Mouse (Mus musculus) macrophage (primary cell): ENCODE results near the gene Cobl. TPM values are rescaled to one million over a fixed set of nuclear protein-coding genes. Genes with fewer than 3 reads are reported as not detected.

Source experiments
- H3K27ac ChIP-seq: fragments of 350-480 bp; formaldehyde crosslinking; 2 replicates; pipeline ENCODE4 v1.9.0; 2021
- H3K36me3 ChIP-seq: fragments of 350-480 bp; formaldehyde crosslinking; 2 replicates; pipeline ENCODE4 v1.9.0; 2021; ENCODE audit errors: inconsistent target
- H3K4me3 ChIP-seq: fragments of 350-480 bp; formaldehyde crosslinking; 2 replicates; pipeline ENCODE4 v1.9.0; 2021; ENCODE audit errors: inconsistent target
- H3K79me2 ChIP-seq: fragments of 350-480 bp; formaldehyde crosslinking; 2 replicates; pipeline ENCODE4 v1.9.0; 2021; ENCODE audit errors: inconsistent target
- WGBS: methylation state at CpG from one replicate; pipeline ENCODE4 v1.1.7; 2026; ENCODE audit warnings: inconsistent platforms; ENCODE audit not compliant: missing documents; 5-methylcytosine and 5-hydroxymethylcytosine counted together
- polyA plus RNA-seq: library from polyadenylated mRNA; stranded (reverse); fragments of 250-400 nt; gene quantifications from 3 replicates; pipeline ENCODE4 v1.2.4, GENCODE M21; 2018; ENCODE audit warnings: inconsistent platforms
- total RNA-seq, 78 experiments: library from RNA; depleted of rRNA; stranded (reverse); fragments of 250-400 nt; gene quantifications; 1 replicate in 9 of 78; 2 replicates in 24 of 78; 3 replicates in 43 of 78; 4 replicates in 2 of 78; pipeline ENCODE4 v1.2.4; 2018; ENCODE audit warnings: inconsistent platforms in 56 of 78

Cobl gene
- total RNA-seq (2018; cell fraction: chromatin; rRNA removed) = 1 to 10 TPM in 1 of 26 experiments, not detected in 25; 1.1 TPM
- not detected for total RNA-seq (2018; cell fraction: cytosol; rRNA removed)
- total RNA-seq (2018; cell fraction: nucleus; rRNA removed) = under 1 TPM in 1 of 26 experiments, not detected in 25; 0.24 TPM
- not detected in 3 replicates for polyA plus RNA-seq

DNA sequence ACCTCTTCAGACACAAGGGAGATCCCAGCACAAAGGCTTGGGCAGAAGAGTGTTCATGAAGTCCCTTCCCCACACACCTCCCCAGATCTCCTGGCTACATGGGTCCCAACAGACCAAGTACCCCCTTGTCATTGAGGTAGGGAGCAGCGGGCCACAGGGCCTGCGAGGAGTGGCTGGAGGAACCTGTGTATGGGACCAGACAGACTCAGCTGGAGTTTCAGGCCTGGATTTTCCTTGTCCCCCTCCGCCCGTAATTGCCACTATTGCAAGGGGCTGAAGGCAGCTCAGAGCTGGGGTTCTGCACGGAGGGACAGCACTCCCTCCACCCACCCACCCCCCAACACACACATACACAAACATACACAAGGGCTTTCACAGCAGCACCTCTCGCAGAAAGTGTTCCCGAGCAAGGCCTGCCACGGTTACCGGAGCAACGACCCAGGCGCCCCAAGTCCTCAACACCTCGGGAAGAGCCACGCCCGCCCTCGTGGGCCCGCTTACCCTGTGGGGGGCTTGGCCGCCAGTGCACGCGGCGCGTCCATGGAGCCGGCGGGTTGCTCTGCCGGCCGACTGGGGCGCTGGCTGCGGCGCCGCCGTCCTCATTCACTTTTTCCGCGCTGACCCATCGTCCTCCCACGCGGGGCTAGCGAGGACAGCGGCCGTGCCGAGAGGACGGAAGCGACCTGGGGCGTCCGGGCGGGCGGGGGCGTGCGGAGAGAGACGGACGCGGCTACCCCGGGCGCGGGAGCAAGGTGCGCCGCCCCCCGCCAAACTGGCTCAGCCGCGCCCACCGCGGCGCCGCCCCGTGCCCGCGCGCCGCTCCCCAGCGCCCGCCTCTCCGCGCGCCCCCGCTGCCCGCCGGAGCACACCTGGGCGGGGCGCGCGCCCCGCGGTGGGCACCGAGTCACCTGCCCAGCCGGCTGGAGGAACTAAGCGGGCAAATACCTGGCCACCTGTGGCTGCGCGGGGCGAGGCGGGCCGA, at the start of gene Cobl:
Gene Cobl, minus strand, starts transcription at position 780 of the 982 bp plus-strand sequence.
- Histone ChIP-seq H3K36me3 (no peaks in the 10 kb centered on the region), H3K79me2 (no peaks in the 10 kb centered on the region), H3K4me3 (no peak within 1 kb of the TSS), H3K27ac (no peak within 1 kb of the TSS)
- WGBS = 3% methylated on average over 84 of the region's 89 CpGs

DNA sequence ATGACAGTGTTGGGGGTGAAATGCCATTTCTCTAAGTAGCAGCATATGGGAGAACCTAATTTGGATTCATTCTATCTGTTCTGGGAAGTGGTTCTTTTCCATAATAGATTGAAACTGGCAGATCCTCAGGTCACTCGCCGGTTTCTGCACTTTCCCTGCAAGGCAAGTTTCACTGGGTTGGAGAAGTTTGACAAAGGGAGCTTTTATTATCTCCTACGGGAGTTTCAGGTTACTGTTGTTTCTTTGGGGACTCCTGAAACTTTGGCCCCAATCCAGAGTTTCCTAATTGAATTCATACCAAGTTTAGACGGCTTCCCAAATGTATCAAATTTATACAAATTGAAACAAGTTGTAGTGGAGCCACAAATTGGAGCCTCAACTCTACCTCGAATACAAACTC, 49.0 kb upstream of the Cobl start:
- Histone ChIP-seq H3K27ac (no peak overlapping the region), H3K4me3 (no peak overlapping the region), H3K79me2 (no peaks in the 10 kb centered on the region), H3K36me3 (no peaks in the 10 kb centered on the region)
- 85% methylated on average over 5 of the region's 5 CpGs for WGBS

DNA sequence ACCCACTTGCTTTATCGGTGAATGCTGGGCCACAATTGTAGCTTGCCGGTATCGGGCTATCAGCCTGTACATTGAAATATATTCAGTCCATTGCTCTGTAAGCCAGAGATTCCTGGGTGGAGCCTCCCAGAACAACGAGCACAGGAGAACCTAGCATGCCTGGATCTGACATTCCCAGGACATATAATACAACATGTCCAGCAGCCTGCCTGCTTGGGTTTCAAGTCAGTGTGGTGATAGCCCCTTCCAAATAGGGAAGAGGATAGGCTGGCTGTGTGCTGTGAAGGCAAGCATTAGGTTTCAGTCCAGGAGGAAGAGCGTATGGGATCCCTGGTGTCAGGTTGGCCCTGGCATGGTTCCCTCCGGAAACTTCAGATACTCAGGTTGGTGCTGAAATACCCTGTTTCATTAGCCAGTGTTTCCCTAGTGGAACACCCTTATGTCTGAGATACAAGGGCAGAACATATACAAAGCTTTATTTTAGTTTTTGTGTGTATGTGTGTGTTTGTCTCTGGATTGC, 41.7 kb upstream of the Cobl start:
- H3K27ac ChIP-seq = no peak overlapping the region
- H3K4me3 ChIP-seq = no peak overlapping the region
- H3K36me3 ChIP-seq = no peaks in the 10 kb centered on the region
- 87% methylated on average over 6 of the region's 6 CpGs for WGBS
- no peaks in the 10 kb centered on the region for H3K79me2 ChIP-seq

- Histone ChIP-seq H3K36me3 (no peaks in the 10 kb centered on the region), H3K27ac (no peak overlapping the region), H3K4me3 (no peak overlapping the region), H3K79me2 (no peaks in the 10 kb centered on the region)
- WGBS = 96% methylated on average over 4 of the region's 4 CpGs
Observed at GRCm38 (mm10) chr11:12503756-12504155, 39.0 kb upstream of the Cobl start.

DNA sequence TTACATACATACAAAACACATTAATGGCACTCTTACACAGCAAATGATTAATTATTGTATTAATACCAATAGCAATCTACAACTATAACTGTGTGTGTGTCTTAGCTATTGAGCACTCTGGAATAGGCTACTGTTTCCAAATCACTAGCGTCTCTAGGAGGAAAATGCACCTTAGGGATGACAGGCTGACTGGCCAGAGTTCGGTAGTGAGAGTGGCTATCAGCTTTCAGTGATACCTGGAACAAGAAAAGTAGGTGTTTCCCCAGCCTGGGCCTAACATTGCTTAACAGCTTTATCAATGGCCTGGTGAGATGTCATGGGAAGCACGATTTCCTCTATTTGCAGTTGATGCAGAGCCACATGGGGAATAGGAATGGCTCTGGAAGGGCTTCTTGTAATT, 37.0 kb upstream of the Cobl start:
- no peaks in the 10 kb centered on the region for H3K36me3 ChIP-seq
- no peak overlapping the region for H3K4me3 ChIP-seq
- no peaks in the 10 kb centered on the region for H3K79me2 ChIP-seq
- WGBS = 70% methylated on average over 2 of the region's 3 CpGs
- H3K27ac ChIP-seq = no peak overlapping the region

- H3K36me3 ChIP-seq = no peaks in the 10 kb centered on the region
- no peak overlapping the region for H3K4me3 ChIP-seq
- no peak overlapping the region for H3K27ac ChIP-seq
- H3K79me2 ChIP-seq = no peaks in the 10 kb centered on the region
Observed at GRCm38 (mm10) chr11:12493791-12494190, 29.0 kb upstream of the Cobl start.

DNA sequence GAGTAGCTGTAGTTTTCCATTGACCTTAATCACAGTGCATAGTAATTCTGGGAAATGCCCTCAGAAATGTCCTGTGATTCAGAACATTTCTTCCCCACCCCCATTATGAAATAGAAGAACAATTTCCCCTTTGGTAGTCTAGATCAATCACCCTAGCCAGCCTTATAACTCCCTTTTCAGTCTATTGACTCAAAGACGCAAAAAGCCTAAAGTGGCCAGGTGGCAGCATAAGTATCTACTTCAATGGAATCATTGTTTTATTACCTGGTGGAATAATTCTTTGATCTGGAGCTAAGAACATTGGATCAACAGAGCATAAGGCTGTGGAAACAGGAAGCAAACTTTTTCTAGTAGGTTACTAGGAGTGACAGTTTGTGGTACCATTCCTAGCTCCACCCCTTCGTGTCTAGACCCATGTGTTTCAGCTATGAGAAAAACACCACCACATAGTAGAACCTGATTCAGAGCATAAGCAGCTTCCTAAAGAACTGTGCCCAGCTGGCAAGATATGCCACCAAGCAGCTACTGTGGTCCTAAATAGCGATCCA, 15.2 kb upstream of the Cobl start:
- H3K27ac ChIP-seq = no peak overlapping the region
- H3K79me2 ChIP-seq = no peaks in the 10 kb centered on the region
- 92% methylated on average over 3 of the region's 3 CpGs for WGBS
- no peak overlapping the region for H3K4me3 ChIP-seq
- H3K36me3 ChIP-seq = no peaks in the 10 kb centered on the region

- H3K27ac ChIP-seq = no peak overlapping the region
- 84% methylated on average over 5 of the region's 5 CpGs for WGBS
Observed at GRCm38 (mm10) chr11:12474299-12474935, 9.7 kb upstream of the Cobl start.

GRCm38 (mm10) chr11:12473625-12474298, 9.0 kb upstream of the Cobl start:
- WGBS = 81% methylated on average over 5 of the region's 5 CpGs

More at GRCm38 (mm10) chr11:12474299-12474935, 9.7 kb upstream of the Cobl start:
- Histone ChIP-seq H3K4me3 (no peak overlapping the region), H3K79me2 (no peaks in the 10 kb centered on the region), H3K36me3 (no peaks in the 10 kb centered on the region)

DNA sequence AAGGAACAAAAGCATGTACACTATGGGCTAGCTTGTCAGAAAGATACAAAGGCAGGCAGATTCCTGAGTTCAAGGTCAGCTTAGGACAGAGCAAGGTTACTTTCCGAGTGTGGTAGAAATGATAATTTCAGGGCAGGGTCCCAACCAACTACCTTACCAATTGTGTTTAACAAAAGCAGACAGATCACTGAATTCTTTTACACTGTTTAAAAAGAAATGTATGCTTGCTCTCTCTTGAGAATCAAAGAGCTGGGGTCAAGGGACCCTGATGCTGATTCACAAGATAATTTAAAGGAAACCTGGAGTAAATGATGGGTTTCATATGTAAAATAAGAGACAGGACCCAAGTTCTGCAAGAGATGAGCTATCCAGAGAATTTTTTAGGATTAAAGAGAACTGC, 4.9 kb upstream of the Cobl start:
- Histone ChIP-seq H3K4me3 (no peak overlapping the region), H3K36me3 (no peaks in the 10 kb centered on the region), H3K27ac (no peak overlapping the region), H3K79me2 (no peaks in the 10 kb centered on the region)
- 71% methylated on average over 1 of the region's 1 CpGs for WGBS

More at GRCm38 (mm10) chr11:12473625-12474298, 9.0 kb upstream of the Cobl start:
- H3K79me2 ChIP-seq = no peaks in the 10 kb centered on the region
- no peak overlapping the region for H3K4me3 ChIP-seq
- H3K27ac ChIP-seq = no peak overlapping the region
- no peaks in the 10 kb centered on the region for H3K36me3 ChIP-seq

- no peak overlapping the region for H3K4me3 ChIP-seq
- 94% methylated on average over 2 of the region's 2 CpGs for WGBS
- H3K79me2 ChIP-seq = no peaks in the 10 kb centered on the region
- no peaks in the 10 kb centered on the region for H3K36me3 ChIP-seq
- H3K27ac ChIP-seq = no peak overlapping the region
Observed at GRCm38 (mm10) chr11:12468661-12469060, 3.9 kb upstream of the Cobl start.

GRCm38 (mm10) chr11:12467836-12468235, 3.1 kb upstream of the Cobl start:
- no peaks in the 10 kb centered on the region for H3K36me3 ChIP-seq
- H3K4me3 ChIP-seq = no peak overlapping the region
- 71% methylated on average over 1 of the region's 1 CpGs for WGBS
- no peaks in the 10 kb centered on the region for H3K79me2 ChIP-seq
- H3K27ac ChIP-seq = no peak overlapping the region

DNA sequence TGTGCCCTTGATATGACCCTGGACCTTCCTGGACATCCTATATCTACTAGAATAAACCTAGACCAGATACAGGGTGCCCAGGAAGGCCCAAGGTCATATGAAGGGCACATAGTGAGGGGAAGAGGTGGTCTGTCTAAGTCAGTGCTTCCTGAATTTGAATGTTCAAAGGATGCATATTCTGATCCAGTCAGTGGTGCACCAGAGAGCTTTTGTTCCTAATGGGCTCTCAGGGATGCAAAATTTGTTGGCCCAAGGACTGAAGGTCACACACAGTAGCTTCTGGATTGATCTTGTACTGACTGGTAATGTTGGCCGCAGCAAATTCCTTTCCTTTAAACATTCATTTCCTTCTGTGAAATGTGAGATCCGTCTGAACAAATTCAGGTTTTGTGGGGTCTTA, 2.5 kb upstream of the Cobl start:
- no peaks in the 10 kb centered on the region for H3K79me2 ChIP-seq
- no peaks in the 10 kb centered on the region for H3K36me3 ChIP-seq
- H3K4me3 ChIP-seq = no peak overlapping the region
- no peak overlapping the region for H3K27ac ChIP-seq
- WGBS = 97% methylated on average over 2 of the region's 2 CpGs

DNA sequence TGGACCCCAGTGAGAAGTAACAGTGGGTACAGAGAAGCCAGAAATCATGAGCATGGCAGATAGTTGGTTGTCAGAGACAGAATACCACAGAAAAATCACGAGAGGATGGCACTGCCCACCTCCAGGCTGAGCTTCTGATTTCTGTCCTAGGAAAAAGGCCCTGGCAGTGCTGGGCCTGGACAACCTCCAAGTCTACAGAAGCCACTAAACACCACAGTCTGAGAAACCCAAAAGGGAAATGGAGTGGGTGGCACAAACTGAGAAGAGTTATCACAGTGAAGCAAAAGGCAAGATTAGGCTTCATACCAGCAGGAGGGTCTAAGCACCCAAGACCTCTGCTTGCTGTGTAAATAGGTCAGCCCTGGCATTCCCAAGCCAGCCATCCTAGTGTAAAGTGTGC, 1.8 kb upstream of the Cobl start:
- Histone ChIP-seq H3K79me2 (no peaks in the 10 kb centered on the region), H3K4me3 (no peak overlapping the region), H3K36me3 (no peaks in the 10 kb centered on the region), H3K27ac (no peak overlapping the region)
- WGBS = 67% methylated on average over 1 of the region's 1 CpGs
